Mouse (Mus musculus) left cerebral cortex, adult 9 months (tissue): Measurements from ENCODE around the gene Rnf183.
A peak's percentile ranks its signal among the peaks of the same experiment; 100 is the strongest.

Experiments
- DNase-seq, 2 experiments: peaks; one replicate each; pipeline ENCODE4 v3.0.0; 2022; ENCODE audit warnings: low spot score in 2 of 2

The Rnf183 gene

DNA sequence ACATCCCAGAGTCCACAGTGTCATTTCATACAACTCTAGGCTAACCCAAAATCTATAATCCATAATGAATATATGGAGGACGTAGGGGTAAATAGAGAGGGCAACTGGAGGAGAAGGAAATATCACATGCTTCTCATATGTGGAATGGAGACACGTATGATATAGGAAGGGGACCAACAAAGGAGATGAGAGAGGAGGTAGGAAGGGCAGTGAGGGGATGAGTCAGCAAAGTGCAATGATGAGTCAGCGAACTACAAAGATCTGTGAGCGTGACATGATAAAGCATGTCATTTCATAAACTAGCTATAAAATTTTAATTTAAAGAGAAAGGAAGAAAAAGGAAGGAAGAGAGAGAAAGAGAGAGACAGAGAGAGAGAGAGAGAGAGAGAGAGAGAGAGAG is 3.5 kb downstream of the Rnf183 start:
- no peak for DNase-seq

DNA sequence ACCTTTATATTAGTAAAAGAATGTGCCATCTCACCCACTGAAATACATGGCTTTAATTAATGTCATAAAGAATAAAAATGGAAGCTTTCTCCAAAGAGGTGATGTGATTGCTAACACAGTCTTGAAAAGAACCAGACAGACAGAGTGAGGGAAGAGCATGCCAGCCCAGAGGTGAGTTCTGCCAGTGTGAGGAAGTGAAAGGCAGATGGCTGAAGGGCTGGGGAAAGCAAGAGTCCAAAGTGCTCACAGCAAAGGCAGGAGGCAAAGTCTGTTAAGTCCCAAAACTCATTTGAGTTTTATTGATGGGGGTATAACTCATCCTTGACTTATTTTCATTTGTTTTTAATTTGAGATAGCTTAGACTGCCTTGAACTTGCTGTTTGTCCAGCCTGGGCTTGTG is 4.4 kb downstream of the Rnf183 start:
- DNase-seq: no peak

DNA sequence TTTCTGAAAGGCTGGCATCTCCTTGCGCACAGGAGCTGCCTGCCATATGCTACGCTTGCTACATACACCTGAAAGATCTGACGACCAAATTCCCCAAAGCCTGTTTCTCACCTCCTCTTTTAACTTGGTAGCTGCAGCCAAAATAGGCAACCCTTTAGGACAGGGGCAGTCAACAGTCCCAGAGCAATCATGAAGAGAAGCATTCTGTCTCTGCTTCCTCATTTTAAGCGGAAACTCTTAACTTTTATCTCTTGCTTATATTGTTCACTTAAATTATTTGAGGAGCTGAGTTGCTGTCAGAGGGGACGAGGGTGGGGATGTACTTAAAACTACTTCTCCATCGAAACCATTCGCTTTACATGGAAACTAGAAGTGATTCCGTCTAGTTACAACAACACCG is 5.4 kb downstream of the Rnf183 start:
- no peak for DNase-seq

DNA sequence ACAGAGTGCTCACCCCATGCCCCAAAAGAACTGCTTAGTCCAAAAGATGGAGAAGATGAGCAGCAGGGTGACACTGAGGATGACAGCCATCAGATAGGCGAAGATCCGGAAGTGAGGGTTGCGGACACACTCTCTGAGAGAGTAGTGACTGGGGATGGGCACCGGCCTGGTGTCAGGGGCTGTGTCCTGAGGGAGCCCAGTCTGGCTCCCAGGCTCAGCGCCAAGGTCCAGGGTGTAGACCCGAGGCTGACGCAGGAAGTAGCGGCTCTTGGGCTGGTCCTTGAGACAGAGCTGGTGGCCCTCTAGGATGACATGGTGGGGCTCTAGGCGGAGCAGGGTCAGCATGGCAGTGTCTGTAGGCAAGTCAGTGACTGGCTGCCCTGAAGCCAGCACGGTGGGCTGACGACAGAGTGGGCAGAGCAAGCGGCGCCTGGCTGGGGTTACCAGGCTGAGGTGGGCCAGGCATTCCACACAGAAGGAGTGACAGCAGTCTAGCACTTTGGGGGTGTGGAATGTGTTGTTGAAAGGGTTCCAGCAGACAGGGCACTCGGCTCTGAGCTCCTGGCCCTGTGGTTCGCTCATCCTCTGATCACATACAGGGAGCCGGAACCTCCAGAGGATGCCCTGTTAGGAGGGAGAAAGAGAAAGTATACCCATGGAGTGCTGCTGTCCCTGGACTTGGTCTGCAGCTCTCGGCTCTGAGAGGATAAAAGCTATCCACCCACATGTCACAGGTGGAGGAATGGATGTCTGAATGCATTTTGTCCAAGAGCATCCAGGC is 6.9 kb downstream of the Rnf183 start:
- no peak for DNase-seq

DNA sequence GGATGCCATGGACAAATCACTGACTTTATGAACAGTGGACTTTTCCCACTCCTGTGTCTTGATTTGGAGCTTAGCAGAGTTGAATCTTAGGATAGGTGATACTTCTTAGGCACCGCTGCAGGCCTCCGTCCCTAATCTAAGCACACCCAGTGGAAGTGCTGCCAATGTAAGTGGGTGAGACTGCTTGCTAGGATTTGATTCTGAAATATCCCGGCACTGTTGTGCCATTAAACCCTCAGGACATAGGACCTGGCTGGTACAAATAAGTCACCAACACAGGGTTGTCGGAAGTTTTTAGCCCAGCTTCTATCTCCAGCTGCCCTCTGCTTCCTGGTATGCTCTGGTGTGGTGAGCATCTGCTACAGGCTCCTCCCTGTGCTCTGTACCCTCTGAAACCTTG is 9.2 kb downstream of the Rnf183 start:
- no peak for DNase-seq

DNA sequence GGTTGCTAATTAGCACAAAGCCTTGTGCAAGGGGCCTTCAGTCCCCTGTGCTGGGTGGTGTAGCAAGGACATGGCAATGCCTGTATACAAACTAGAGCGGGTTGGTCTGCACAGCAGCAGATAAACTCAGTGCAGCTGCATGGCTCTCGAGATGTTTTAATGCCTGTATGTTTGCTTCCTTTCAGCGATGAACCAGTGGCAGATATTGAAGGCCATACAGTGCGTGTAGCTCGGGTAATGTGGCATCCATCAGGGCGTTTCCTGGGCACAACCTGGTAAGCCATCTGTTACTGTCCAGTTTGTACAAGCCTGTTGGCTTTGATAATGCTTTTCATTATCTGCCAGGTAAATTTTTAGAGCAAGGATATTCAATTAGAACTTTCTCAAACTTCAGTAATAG is 16.0 kb downstream of the Rnf183 start:
- DNase-seq: no peak

DNA sequence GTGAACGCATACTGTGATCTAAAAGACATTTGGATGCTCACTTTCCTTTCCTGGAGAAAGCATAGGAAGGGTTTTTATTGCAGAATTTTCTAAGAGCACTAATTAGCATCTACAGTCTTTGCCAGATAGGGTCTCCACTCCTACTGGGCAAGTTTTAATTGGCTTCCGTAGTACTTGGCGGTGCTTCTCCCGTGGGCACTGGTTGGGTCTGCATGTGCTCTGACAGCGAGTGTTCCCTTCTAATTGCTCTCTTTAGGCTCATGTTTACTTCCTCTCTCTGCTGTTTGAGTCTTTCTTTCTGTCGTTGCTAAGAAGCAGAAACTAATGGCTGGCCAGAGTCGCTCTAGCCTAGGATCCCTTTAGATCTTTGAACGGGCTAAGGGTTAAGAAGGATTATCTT is 16.6 kb downstream of the Rnf183 start:
- no peak for DNase-seq

DNA sequence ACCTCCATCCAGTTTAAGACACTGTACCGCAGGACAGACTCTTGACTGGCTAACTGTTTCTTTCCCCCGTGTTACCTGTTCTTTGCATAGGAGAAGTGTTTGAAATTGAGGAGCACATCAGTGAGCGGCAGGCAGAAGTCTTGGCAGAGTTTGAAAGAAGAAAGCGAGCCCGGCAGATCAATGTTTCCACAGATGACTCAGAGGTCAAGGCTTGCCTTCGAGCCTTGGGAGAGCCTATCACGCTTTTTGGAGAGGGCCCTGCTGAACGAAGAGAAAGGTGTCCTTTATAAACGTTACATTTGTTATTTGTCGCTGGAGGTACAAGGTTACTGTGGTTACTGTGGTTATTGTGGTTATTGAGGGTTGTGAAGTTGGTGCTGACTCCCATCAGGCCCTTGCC is 23.4 kb downstream of the Rnf183 start:
- DNase-seq: no peak

DNA sequence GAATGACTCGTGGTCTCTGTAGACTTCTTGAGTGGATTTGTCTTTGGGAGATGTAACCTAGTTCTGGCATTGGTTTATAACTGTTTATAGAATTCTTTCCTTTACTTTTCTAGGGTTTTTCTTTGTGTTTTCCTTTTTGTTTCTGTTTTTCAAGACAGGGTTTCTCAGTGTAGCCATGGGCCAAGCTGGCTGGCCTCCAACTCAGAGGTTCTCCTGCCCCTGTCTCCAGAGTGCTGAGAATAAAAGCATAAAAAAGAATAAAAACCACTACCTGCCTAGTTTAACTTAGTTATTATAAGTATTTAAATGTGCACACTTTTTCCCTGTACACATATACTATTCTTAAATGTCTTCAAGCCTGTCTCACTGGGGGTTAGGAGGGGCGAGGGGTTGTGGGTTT is 24.7 kb downstream of the Rnf183 start:
- no peak for DNase-seq

DNA sequence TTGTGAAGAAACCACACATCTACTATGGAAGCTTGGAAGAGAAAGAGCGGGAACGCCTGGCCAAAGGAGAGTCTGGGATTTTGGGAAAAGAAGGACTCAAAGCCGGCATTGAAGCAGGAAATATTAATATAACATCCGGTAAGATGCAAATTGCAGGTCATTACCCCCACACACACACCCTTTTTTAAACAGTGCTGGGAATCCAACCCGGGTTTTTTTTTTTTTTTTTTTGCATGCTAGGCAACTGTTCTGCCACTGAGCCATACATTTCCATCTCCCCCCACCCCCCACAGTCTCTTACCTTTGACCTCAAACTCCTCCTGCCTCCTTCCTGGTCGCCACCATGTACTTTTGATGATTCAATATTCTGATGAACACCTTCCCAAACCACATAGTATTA is 25.4 kb downstream of the Rnf183 start:
- no peak for DNase-seq

DNA sequence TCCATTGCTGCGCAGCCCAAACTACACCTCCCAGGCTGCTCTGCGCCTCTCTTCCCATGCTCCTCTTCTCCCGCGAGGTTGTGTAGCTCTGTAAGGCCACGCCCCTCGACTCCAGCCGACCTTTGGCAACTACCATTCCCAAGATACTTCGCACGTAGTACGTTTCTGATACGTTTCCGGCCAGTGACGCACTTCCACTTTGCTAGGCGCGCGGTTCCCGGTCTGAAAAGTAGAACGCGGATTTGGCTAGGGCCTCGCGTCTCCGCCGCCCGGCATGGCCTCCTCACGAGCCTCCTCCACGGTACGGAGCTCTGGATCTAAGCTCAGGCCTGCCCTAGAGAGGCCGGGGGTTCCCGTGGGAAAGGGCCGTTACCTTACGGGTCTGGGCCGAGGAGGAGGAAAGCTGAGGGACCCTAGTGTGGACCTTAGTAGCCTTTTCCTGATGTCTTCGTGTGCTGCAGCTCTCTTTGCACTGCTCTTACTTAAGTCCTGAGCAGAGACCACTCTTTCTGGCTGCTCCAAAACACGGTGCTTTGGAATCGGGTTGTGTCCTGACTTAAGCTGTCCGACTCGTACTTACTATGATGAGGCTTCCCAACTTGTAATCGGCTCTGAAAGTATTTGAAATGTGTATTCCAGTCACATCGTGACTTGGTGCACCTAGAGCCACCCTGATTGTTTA is 26.3 kb downstream of the Rnf183 start, which contains the start of the genes Cdc26 and Prpf4:
TSS of gene Cdc26 (minus strand) at position 42 of the 682 bp plus-strand sequence.
TSS of gene Prpf4 (plus strand) at position 197 of the 682 bp plus-strand sequence.
- DNase-seq: peak; percentile 95 to 99

DNA sequence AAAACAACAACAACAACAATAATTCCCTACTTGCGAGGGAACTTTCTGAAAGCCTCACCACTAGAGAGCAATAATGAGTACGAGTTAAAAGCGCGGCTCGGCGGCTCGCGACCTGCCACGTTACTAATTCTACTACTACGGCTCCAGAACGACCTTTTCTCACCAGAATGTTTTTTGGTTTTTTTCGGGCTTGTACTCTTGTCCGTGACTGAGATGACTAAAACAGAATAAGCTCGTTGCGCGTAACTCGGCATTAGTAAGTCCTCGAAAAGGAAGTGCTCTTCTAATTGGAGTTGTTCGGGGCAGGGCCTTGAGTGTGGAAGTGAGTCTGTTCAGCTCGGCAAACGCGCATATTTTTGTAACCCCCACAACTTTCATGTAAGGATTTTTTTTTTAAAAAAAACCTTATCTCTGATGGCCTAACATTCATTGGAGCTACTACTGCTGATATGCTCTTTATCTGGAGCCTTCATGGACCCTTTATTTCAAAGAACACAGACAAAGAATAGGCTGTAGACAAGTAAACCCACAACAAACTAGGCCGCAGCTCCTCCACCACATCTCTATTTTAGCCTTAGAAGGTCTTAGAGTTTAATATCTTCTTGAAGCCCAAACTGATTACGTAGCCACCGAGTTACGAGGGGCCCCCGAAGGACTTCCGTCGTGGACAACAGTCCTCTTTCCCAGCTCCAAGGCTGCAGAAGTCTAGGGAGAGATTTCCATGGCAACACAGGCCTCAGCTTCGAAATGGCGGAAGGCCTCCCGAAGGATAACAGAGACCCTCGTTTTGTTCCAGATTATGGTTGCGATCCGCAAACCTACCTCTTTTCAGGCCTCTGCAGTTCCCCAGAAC is 27.1 kb downstream of the Rnf183 start:
- DNase-seq: peak in 1 of 2 experiments; percentile 42

DNA sequence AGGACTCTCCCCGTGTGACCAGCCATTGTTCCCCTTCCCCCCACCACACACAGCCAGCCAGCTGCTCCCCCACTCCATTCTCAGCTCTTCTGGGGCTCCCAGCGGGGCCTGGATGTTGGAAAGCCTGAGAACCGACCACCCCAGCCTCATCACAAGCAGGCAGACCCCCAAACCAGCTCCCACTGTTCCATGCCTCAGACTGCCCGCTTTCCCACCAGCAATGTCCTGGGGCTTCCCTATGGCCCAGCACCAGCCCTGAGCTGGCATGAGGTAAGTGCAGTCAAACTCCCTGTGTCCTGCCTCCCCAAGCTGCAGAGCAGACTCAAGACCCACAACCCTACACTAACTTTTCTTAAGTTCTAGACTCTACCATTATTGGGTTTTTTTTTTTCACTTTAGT is 28.9 kb downstream of the Rnf183 start:
- DNase-seq: no peak

DNA sequence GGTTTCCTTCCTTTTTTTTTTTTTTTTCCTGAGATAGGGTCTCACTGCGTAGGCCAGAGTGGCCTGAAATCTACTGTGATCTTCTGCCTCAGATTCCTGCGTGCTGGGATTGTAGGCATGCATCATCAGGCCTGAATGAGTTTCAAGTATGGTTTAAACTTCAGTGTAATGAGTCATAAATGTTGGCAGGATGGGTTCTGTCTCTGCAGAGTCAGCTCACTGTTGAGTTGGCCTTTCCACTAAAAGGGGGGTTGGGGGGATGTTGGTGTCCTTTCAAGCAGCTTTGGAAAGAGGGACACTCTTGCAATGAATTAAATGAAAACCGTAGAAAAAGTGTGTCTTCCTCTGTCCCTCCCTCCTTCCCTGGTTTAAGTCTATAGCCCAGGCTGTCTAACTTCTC is 36.1 kb downstream of the Rnf183 start:
- DNase-seq: peak in 1 of 2 experiments; percentile 18

DNA sequence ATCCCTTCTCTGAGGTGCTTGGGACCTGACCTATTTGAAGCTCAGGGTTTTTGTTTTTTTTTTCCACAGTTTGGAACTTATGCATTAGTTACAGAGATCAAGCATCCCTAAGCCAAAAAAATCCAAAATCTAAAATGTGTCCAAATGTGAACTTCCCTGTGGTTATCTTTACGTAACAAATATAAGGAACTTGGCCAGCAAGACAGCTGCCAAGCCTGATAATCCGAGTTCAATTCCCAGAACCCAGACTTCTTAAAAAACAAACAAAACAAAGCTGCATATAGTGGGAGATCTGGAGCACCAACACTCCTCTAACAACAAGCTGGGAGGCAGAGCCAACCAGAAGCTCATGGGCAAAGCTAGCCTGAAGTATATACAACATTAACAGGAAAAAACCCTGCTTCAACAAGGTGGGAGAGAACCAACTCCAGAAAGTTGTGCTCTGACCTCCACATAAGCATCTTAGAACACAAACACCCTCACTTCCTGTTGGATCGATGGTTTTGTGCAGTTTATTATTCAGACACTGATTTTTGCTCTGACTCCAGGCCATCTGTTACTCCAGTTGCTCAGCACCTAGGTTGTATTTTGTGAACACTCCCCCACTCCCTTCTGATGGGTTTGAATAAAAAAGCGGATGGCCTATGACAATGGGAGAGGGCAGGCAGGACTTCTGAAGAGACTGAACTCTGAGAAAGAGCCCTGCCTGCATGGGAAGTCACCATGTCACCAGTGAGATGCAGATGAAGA is 37.3 kb downstream of the Rnf183 start:
- no peak for DNase-seq

DNA sequence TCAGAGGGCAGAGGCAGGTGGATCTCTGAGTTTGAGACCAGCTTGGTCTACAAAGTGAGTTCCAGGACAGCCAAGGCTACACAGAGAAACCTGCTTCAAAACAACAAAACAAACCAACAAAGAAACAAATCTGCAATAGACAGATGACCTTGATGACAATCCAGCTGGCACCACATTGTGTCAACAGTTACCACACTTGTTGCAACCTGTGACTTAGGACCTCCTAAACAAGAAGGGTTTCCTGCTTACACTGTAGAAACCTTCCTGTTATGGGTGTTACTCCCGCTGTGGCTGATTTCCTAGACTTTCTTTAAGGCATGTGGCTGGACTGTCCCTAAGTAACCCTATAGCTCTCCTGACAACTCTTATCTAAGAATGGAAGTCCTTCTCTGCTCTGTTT is 39.2 kb downstream of the Rnf183 start:
- DNase-seq: no peak

DNA sequence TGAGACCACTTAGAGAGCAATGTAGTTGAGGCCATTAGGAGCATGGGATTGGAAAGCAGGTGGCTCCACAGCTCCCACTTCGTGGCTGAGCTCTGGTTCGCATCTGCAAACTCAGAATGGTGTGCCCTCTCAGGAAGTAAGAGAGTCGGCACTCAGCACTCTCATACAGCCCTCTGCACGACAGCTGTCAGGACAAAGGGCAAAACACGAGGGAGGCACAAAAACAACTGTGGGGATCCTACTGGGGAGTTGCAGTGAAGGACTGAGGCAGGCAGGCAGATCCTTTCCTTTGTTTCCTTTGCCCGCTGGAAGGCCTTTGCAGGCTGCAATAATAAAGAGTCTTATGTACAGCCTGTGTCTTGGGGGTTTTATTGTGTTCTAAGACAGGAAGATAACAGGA is 41.6 kb downstream of the Rnf183 start:
- no peak for DNase-seq

DNA sequence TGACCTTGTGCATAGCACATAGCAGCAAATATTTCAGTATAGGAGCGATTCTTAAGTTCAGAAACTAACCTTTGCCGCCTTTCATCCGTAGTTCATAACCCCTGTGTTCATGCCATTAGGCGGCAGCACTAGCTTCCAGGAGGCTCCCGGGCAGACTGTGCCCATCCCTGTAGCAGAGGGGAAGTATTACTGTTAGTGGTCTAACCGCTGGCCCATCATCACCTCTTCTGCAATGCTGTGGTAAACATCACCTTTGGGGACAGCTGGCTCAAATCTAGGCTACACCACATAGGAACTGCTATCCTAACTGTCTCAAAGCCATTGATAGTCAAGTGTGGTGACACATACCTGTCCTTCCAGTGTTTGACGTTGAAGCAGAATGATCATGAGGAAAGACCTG is 43.2 kb downstream of the Rnf183 start:
- no peak for DNase-seq

DNA sequence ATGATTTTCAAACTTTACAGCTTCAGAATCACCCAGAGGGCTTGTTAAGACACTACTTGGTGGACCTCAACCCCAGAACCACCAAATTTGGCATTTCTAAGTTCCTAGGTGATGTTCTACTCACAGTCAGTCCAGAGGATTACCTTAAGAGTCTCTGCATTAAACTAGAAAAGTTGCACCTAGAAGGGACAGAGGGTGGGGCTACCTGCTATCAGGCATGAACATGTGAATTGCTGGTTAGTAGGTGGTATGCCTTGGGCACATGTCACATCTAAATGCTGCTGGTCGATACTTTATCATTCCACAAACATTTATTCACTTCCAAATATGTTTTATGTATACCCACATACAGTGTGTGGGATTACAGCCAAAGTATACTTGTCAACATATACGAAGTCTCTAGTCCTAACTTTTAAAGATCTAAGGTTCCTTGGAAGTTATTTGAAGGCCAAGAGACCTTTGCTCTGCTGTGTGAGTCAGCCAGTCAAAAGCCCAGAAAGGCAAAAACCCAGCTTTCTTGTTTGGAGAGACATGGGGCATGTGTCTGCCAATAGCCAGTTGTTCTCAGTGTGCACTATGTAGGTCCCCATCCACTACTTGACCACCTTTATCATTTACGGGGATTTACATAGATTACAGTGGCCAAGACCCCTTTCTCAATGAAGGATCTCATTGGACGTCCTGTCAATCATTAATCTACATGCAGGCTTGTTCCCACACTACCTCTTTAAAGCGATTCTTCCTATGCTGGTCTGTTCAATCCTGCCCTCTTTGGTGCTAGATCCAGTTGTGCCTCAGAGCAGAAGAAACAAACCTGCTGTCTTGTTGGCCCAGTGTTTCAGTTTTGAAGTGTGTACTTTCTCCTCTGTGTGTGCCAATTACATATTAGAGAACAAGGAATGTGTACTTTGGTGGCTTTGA is 45.2 kb downstream of the Rnf183 start:
- DNase-seq: no peak

DNA sequence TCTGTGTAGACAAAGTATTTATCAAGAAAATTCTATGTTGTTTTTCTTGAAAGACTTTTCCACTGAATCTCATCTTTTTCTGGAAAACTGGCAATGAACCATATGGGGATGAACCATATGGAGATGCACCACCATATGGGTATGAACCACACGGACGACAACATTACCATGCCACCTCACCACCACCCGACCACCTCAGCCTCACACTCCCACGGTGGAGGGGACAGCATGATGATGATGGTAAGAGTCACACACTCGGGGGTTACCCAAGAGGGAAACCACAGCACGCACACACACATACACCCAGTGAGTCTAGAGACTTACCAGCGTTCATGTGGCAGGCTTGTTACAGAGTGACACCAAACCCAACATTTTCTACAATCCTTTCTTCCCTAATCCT is 49.6 kb downstream of the Rnf183 start:
- DNase-seq: peak in 1 of 2 experiments; percentile 38

DNA sequence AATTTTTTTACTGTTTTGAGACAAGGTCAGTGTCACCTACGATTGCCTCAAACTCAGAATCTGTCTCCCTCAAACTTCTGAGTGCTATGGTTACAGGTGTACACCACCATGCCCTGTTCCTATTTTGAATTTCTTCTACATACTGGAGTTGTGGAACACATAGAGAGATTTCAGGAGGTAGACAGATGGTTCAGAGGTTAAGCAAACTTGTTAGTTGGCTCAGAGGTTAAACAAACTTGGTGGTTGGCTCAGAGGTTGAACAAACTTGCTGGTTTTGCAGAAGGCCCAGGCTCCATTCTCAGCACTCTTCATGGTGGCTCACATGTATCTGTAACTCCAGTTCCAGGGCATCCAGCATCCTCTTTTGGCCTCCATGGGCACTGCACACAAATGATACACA is 50.9 kb downstream of the Rnf183 start:
- no peak for DNase-seq
